Mouse (Mus musculus): ENCODE measurements around the gene Tmco4. TPM values are rescaled to one million over a fixed set of nuclear protein-coding genes. Genes with fewer than 3 reads are reported as not detected.
A peak's percentile ranks its signal among the peaks of the same experiment; 100 is the strongest.
"Not testable (repeated sequence)": the region's sequence is repeated elsewhere in the genome, so short reads cannot be mapped to it uniquely, and the experiment has no call there.

Gene Tmco4
- polyA plus RNA-seq, 1 experiment = 0.08 TPM

DNA sequence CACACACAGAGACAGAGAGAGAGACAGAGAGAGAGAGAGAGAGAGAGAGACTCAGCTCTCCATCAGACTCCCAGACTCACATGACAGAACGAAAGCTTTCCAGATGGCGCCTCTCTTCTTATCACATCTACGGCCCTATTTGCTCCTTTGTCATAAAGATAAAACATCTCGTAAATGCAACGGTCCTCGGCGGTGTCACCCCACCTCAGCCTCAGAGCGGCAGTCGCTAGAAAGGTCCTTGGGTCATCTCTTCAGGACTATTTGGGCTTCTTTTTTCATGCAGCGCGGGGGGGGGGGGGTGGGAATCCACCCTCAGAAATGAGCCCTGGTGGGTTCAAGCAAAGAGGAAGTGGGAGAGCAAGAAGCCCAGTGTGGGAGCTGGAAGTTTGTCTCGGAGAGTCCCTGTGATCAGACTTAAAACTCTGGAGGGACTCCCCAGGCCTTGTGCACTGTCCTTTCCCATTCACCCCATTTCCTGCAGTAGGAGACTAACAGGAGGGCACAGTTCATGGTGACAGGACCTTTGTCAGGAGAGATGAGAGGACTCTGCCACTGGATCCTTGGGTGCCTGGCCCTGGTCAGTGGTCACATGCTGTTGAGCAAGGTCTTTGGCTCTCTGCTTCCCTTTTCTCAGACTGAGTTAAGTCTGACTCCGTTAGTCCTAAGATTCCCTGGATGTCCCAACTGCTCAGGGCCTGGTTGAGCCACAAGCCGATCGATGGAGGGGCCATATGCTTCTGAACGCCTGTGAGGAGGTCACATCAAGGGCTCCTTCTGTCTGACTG is 3.7 kb upstream of the Tmco4 start:
- H3K36me3 ChIP-seq (ENCODE audit: control insufficient read depth) = no peaks in the 10 kb centered on the region
- H3K4me1 ChIP-seq (ENCODE audit: control insufficient read depth) = peaks cover 24% of the 10 kb centered on the region
- no peak overlapping the region for H3K4me3 ChIP-seq (replicated peaks)
- no peak for TF ChIP-seq TAL1 (IDR thresholded peaks at IDR 0.05; ENCODE audit: low read length)
- TF ChIP-seq GATA1 (IDR thresholded peaks at IDR 0.05; ENCODE audit: low read length) = no peak
- H3K27me3 ChIP-seq (ENCODE audit: control insufficient read depth) = no peaks in the 10 kb centered on the region
- no peaks in the 10 kb centered on the region for H3K9me3 ChIP-seq (ENCODE audit: control insufficient read depth, low read length)

- H3K9me3 ChIP-seq (ENCODE audit: control insufficient read depth, low read length) = no peaks in the 10 kb centered on the region
- H3K36me3 ChIP-seq (ENCODE audit: control insufficient read depth) = no peaks in the 10 kb centered on the region
- H3K27me3 ChIP-seq (ENCODE audit: control insufficient read depth) = no peaks in the 10 kb centered on the region
- no peak overlapping the region for H3K4me3 ChIP-seq (replicated peaks)
- H3K4me1 ChIP-seq (ENCODE audit: control insufficient read depth) = peaks cover 26% of the 10 kb centered on the region
- TF ChIP-seq TAL1 (IDR thresholded peaks at IDR 0.05; ENCODE audit: low read length) (no peak), GATA1 (IDR thresholded peaks at IDR 0.05; ENCODE audit: low read length) (no peak)
These were observed 3.0 kb upstream of the Tmco4 start for GRCm38 (mm10) chr4:138969736-138970135.

- no peaks in the 10 kb centered on the region for H3K36me3 ChIP-seq (ENCODE audit: control insufficient read depth)
- H3K4me1 ChIP-seq (ENCODE audit: control insufficient read depth) = peaks cover 26% of the 10 kb centered on the region
- H3K9me3 ChIP-seq (ENCODE audit: control insufficient read depth, low read length) = no peaks in the 10 kb centered on the region
- H3K27me3 ChIP-seq (ENCODE audit: control insufficient read depth) = no peaks in the 10 kb centered on the region
- TF ChIP-seq GATA1 (IDR thresholded peaks at IDR 0.05; ENCODE audit: low read length) (no peak), TAL1 (IDR thresholded peaks at IDR 0.05; ENCODE audit: low read length) (no peak)
- H3K4me3 ChIP-seq (replicated peaks) = no peak overlapping the region
These were observed 1.3 kb upstream of the Tmco4 start for GRCm38 (mm10) chr4:138971371-138971770.

- H3K36me3 ChIP-seq (ENCODE audit: control insufficient read depth) = no peaks in the 10 kb centered on the region
- no peak for TF ChIP-seq GATA1 (IDR thresholded peaks at IDR 0.05; ENCODE audit: low read length)
- no peak for TF ChIP-seq TAL1 (IDR thresholded peaks at IDR 0.05; ENCODE audit: low read length)
- no peaks in the 10 kb centered on the region for H3K27me3 ChIP-seq (ENCODE audit: control insufficient read depth)
- H3K9me3 ChIP-seq (ENCODE audit: control insufficient read depth, low read length) = no peaks in the 10 kb centered on the region
- H3K4me1 ChIP-seq (ENCODE audit: control insufficient read depth) = peaks cover 26% of the 10 kb centered on the region
- peak overlapping the region; percentile 75 for H3K4me3 ChIP-seq (replicated peaks)
These were observed 405 bp upstream of the Tmco4 start for GRCm38 (mm10) chr4:138972139-138972826.

GRCm38 (mm10) chr4:138973719-138974115 is 1.0 kb downstream of the Tmco4 start:
- no peak for TF ChIP-seq TAL1 (IDR thresholded peaks at IDR 0.05; ENCODE audit: low read length)
- no peak for TF ChIP-seq GATA1 (IDR thresholded peaks at IDR 0.05; ENCODE audit: low read length)
- peak overlapping the region; percentile 75 for H3K4me3 ChIP-seq (replicated peaks)
- no peaks in the 10 kb centered on the region for H3K27me3 ChIP-seq (ENCODE audit: control insufficient read depth)
- peaks cover 26% of the 10 kb centered on the region for H3K4me1 ChIP-seq (ENCODE audit: control insufficient read depth)
- no peaks in the 10 kb centered on the region for H3K9me3 ChIP-seq (ENCODE audit: control insufficient read depth, low read length)
- no peaks in the 10 kb centered on the region for H3K36me3 ChIP-seq (ENCODE audit: control insufficient read depth)

- not testable (repeated sequence) for H3K27me3 ChIP-seq (ENCODE audit: control insufficient read depth); H3K4me3 ChIP-seq (replicated peaks); H3K9me3 ChIP-seq (ENCODE audit: control insufficient read depth, low read length); H3K36me3 ChIP-seq (ENCODE audit: control insufficient read depth)
- H3K4me1 ChIP-seq (ENCODE audit: control insufficient read depth) = peaks cover 24% of the 10 kb centered on the region
These were observed 1.9 kb downstream of the Tmco4 start for GRCm38 (mm10) chr4:138974540-138974939.

- TF ChIP-seq GATA1 (IDR thresholded peaks at IDR 0.05; ENCODE audit: low read length) (no peak), TAL1 (IDR thresholded peaks at IDR 0.05; ENCODE audit: low read length) (no peak)
- Histone ChIP-seq H3K4me3 (replicated peaks) (no peak overlapping the region), H3K36me3 (ENCODE audit: control insufficient read depth) (no peaks in the 10 kb centered on the region), H3K27me3 (ENCODE audit: control insufficient read depth) (no peaks in the 10 kb centered on the region), H3K4me1 (ENCODE audit: control insufficient read depth) (peaks cover 24% of the 10 kb centered on the region), H3K9me3 (ENCODE audit: control insufficient read depth, low read length) (no peaks in the 10 kb centered on the region)
These were observed 2.5 kb downstream of the Tmco4 start for GRCm38 (mm10) chr4:138975194-138975593.

GRCm38 (mm10) chr4:138976046-138976445 is 3.4 kb downstream of the Tmco4 start:
- H3K27me3 ChIP-seq (ENCODE audit: control insufficient read depth) = no peaks in the 10 kb centered on the region
- no peak for TF ChIP-seq TAL1 (IDR thresholded peaks at IDR 0.05; ENCODE audit: low read length)
- no peak for TF ChIP-seq GATA1 (IDR thresholded peaks at IDR 0.05; ENCODE audit: low read length)
- H3K4me1 ChIP-seq (ENCODE audit: control insufficient read depth) = peaks cover 24% of the 10 kb centered on the region
- no peak overlapping the region for H3K4me3 ChIP-seq (replicated peaks)
- H3K36me3 ChIP-seq (ENCODE audit: control insufficient read depth) = no peaks in the 10 kb centered on the region
- H3K9me3 ChIP-seq (ENCODE audit: control insufficient read depth, low read length) = no peaks in the 10 kb centered on the region

DNA sequence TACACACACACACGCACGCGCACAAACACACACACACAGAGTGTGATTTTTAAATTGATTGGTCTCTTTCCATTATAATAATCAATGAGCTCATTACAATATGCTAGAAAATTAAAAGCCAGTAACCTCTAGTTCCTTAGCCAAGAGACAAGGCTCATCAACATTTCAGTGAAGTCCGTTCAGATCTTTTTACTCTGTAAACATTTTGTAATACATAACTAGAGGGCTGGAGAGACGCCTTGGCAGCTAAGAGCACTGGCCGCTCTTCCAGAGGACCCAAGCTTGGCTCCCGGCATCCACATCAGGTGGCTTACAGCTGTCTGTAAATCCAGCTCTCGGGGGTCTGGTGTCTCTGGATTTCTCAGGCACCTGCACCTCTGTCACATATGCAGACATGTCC is 7.3 kb downstream of the Tmco4 start:
- Histone ChIP-seq H3K4me1 (ENCODE audit: control insufficient read depth) (no peaks in the 10 kb centered on the region), H3K27me3 (ENCODE audit: control insufficient read depth) (no peaks in the 10 kb centered on the region), H3K4me3 (replicated peaks) (no peak overlapping the region), H3K36me3 (ENCODE audit: control insufficient read depth) (no peaks in the 10 kb centered on the region), H3K9me3 (ENCODE audit: control insufficient read depth, low read length) (no peaks in the 10 kb centered on the region)
- TF ChIP-seq TAL1 (IDR thresholded peaks at IDR 0.05; ENCODE audit: low read length) = no peak
- TF ChIP-seq GATA1 (IDR thresholded peaks at IDR 0.05; ENCODE audit: low read length) = no peak

All from erythroblast, embryonic 14.5 days (primary cell).